Mouse (Mus musculus) liver, embryonic 13.5 days (tissue): ENCODE results near the gene Ighmbp2. TPM values are rescaled to one million over a fixed set of nuclear protein-coding genes. Genes with fewer than 3 reads are reported as not detected.

Experiments used
- ATAC-seq: fragments of 200-750 bp; cut with Nextera tagmentation; 2 replicates; pipeline ENCODE4 v1.8.0; 2017; ENCODE audit warnings: low read depth, mild to moderate bottlenecking, moderate number of reproducible peaks, moderate library complexity
- DNase-seq: peaks from one replicate; pipeline ENCODE4 v3.0.0; 2022
- H3K27ac ChIP-seq: fragments of 300-500 bp; sonication (generic); 2 replicates; pipeline ENCODE4 v1.5.1; 2015; ENCODE audit warnings: moderate library complexity, mild to moderate bottlenecking, inconsistent platforms
- H3K27me3 ChIP-seq: fragments of 300-500 bp; sonication (generic); 2 replicates; pipeline ENCODE4 v1.6.1; 2015; ENCODE audit warnings: mild to moderate bottlenecking, inconsistent platforms
- H3K36me3 ChIP-seq: fragments of 300-500 bp; sonication (generic); 2 replicates; pipeline ENCODE4 v1.6.1; 2015; ENCODE audit warnings: mild to moderate bottlenecking, inconsistent platforms
- H3K4me1 ChIP-seq: fragments of 300-500 bp; sonication (generic); replicated peaks from 2 replicates; pipeline ENCODE4 v1.6.1; 2015; ENCODE audit warnings: inconsistent platforms
- H3K4me2 ChIP-seq: fragments of 300-500 bp; sonication (generic); 2 replicates; pipeline ENCODE4 v1.6.1; 2015; ENCODE audit warnings: inconsistent platforms, mild to moderate bottlenecking, moderate library complexity
- H3K4me3 ChIP-seq: fragments of 300-500 bp; sonication (generic); replicated peaks from 2 replicates; pipeline ENCODE4 v1.5.1; 2015; ENCODE audit warnings: mild to moderate bottlenecking, inconsistent platforms
- H3K9ac ChIP-seq: fragments of 300-500 bp; sonication (generic); 2 replicates; pipeline ENCODE4 v1.6.1; 2015; ENCODE audit warnings: mild to moderate bottlenecking, inconsistent platforms
- H3K9me3 ChIP-seq: fragments of 300-500 bp; sonication (generic); replicated peaks from 2 replicates; pipeline ENCODE4 v1.6.1; 2016; ENCODE audit warnings: inconsistent platforms
- WGBS: fragments of 180-500 bp; shearing (Covaris S2); methylation state at CpG from one replicate; pipeline ENCODE4 v1.1.7; 2015; ENCODE audit not compliant: insufficient replicate concordance; 5-methylcytosine and 5-hydroxymethylcytosine counted together
- polyA plus RNA-seq: library from polyadenylated mRNA; unstranded; fragments of >200 nt; fragmentation: Nextera tagmentation; extraction: Ambion mirVana; gene quantifications from 2 replicates; pipeline ENCODE4 v1.2.1, GENCODE M21; 2015

Gene Ighmbp2
- polyA plus RNA-seq, 1 experiment from 2014 or later = 3.8 TPM

DNA sequence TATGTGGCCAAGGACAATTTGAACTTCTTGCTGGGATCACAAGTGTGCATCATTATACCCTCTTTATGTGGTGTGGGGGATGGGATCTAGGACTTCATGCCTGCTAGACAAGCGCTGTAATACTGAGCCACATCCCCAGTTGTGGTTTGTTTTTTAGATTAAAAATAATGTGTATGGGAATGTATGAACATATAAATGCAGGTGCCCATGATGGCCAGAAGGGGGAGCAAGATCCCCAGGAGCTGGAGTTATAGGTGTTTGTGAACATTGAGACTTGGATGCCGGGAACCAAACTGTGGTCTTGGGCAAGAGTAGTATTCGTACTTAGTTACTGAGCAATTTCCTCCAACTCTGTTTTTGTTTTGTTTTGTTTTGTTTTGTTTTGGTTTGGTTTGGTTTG, 38.0 kb upstream of the Ighmbp2 start:
- ATAC-seq = no peak
- Histone ChIP-seq H3K9ac (no peak overlapping the region), H3K9me3 (no peaks in the 10 kb centered on the region), H3K4me3 (no peak overlapping the region), H3K36me3 (no peaks in the 10 kb centered on the region), H3K4me2 (no peak overlapping the region), H3K27ac (no peak overlapping the region), H3K27me3 (no peaks in the 10 kb centered on the region), H3K4me1 (peaks cover 54% of the 10 kb centered on the region)
- DNase-seq = no peak
- 64% methylated on average over 3 of the region's 3 CpGs for WGBS

DNA sequence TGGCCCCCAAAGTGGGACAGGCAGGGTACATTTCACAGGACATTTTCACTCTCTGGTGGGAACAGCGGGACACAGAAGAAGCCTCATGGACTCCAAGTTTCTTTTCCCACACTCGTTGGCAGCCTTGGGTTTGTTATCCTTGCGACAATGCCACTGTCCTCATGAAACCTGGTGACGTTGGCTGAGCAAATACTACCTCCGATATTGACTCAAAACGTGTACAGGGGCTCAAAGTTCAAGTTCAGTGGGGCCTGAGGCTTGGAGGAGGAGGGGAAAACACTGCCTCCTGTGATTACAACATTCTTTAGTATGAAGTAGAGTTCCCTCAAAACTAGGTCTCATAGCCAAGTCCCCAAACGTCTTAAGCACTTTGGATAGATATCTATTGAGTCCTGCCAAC, 37.3 kb upstream of the Ighmbp2 start:
- Histone ChIP-seq H3K27me3 (no peaks in the 10 kb centered on the region), H3K9me3 (no peaks in the 10 kb centered on the region)
- no peak for ATAC-seq

DNA sequence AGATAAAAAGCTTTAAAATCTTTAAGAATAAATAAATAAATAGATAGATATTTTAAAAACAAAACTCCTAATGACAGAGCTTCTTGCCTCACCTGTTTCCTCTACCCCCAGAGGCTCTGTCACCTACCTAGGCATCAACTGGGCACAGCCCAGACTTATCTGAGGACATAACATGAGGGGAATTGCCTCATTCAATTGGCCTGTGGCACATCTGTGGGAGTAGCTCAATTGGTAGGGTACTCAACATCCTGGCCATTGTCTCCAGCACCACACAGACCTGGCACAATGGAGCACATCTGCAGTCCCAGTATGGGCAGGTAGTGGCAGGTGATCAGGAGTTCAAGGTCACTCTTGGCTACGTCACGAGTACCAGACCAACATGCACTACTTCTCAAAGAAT, 36.5 kb upstream of the Ighmbp2 start:
- DNase-seq = no peak
- H3K27me3 ChIP-seq = no peaks in the 10 kb centered on the region
- no peak overlapping the region for H3K4me3 ChIP-seq
- H3K9me3 ChIP-seq = no peaks in the 10 kb centered on the region
- WGBS = 76% methylated on average over 2 of the region's 2 CpGs
- no peaks in the 10 kb centered on the region for H3K36me3 ChIP-seq
- H3K9ac ChIP-seq = no peak overlapping the region
- no peak for ATAC-seq
- H3K4me1 ChIP-seq = peaks cover 42% of the 10 kb centered on the region
- H3K4me2 ChIP-seq = no peak overlapping the region
- H3K27ac ChIP-seq = no peak overlapping the region

More for the DNA sequence above, 37.3 kb upstream of the Ighmbp2 start:
- Histone ChIP-seq H3K4me1 (peaks cover 49% of the 10 kb centered on the region), H3K36me3 (no peaks in the 10 kb centered on the region), H3K4me2 (no peak overlapping the region), H3K9ac (no peak overlapping the region), H3K4me3 (no peak overlapping the region), H3K27ac (no peak overlapping the region)
- WGBS = 56% methylated on average over 7 of the region's 7 CpGs
- no peak for DNase-seq

DNA sequence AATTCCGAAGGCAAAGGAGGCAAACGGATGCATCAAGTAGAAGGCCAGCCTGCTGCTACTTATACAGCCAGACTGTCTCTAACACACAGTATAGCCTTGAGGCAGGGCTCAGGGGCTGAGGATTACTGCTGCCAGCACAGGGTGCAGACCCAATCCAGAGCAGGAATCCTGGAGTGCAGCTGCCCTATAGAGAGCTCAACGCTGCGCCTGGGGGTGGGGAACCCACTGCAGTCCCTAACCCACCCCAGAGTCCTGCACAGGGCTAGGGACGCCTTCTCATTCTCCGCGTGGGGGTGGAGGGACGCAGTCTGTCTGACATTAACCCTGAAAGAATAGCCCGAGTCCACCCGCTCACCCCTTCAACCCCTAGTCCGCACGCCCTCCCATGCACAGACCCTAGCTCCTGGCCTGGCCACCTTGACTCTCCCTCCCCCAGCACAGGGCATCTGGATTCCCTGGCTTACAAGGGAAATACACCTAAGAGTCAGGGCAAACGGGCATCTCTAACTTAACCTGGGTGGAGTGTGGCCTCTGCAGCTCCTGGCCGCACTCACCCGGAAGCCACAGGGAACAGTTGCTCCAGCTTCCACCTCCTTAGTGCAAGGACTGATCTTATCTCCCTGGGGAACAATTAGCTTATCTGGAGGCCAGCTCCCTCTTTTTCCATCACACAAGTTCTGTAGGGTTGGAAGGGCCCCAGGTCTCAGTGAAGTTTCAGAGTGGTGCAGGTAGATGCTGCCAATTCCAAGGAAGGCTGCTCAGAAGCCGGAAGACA, 24.5 kb upstream of the Ighmbp2 start:
- no peak overlapping the region for H3K27ac ChIP-seq
- no peaks in the 10 kb centered on the region for H3K9me3 ChIP-seq
- 0 out of 2 replicates have a peak, but pooled peaks cover 10% of the 10 kb centered on the region for H3K27me3 ChIP-seq
- no peaks in the 10 kb centered on the region for H3K36me3 ChIP-seq
- ATAC-seq (no peak), DNase-seq (no peak)
- WGBS = 54% methylated on average over 16 of the region's 16 CpGs
- no peak overlapping the region for H3K9ac ChIP-seq
- no peak overlapping the region for H3K4me3 ChIP-seq
- H3K4me1 ChIP-seq = peaks cover 3% of the 10 kb centered on the region; the same call in 1 of the 2 replicates
- no peak overlapping the region for H3K4me2 ChIP-seq

DNA sequence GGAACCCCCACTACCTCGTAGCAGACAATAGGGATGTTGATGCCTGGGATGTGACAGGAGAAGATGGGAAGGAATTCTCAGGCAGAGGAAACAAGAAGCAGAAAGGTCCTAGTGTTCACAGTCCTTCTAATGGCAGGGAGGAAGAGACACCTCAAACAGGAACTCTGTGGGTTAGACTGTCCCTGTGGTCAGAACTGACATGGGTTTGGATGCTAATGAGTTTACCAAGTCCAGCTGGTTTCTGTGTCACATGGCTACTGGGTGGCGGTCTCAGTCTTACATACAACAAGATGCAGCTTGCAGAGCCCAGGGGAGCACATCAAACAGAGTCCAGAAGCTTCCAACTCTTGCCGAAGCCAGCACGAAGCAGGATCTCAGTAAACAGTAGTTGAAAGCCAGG, 21.2 kb upstream of the Ighmbp2 start:
- Histone ChIP-seq H3K9ac (no peak overlapping the region), H3K4me2 (no peak overlapping the region), H3K9me3 (no peaks in the 10 kb centered on the region), H3K4me3 (no peak overlapping the region), H3K27me3 (0 out of 2 replicates have a peak, but pooled peaks cover 10% of the 10 kb centered on the region), H3K27ac (no peak overlapping the region), H3K4me1 (peaks cover 3% of the 10 kb centered on the region; the same call in 1 of the 2 replicates), H3K36me3 (no peaks in the 10 kb centered on the region)
- WGBS = 36% methylated on average over 4 of the region's 4 CpGs
- ATAC-seq (no peak), DNase-seq (no peak)

DNA sequence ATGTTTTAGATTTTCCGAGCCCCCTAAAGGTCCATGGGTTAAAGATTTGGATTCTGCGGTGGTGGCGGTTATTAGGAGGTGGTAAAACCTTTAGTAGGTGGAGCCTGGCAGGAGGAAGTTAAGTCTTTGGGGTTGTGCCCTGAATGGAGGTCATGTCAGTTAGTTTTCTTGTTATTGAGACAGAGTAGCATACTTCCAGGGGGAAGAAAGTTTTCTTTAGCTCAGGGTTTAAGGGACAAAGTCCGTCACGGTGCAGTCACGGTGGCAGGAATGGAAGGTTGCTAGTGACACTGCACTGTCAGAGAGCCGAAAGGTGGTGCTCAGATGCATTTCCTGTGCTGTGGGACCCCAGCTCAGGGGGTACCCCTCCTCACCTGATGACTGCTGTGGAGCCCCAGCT, 15.0 kb upstream of the Ighmbp2 start:
- peaks cover 8% of the 10 kb centered on the region for H3K4me1 ChIP-seq
- no peak overlapping the region for H3K4me3 ChIP-seq
- H3K9me3 ChIP-seq = no peaks in the 10 kb centered on the region
- no peak overlapping the region for H3K9ac ChIP-seq
- 74% methylated on average over 7 of the region's 7 CpGs for WGBS
- H3K27me3 ChIP-seq = no peaks in the 10 kb centered on the region
- H3K4me2 ChIP-seq = no peak overlapping the region
- no peak overlapping the region for H3K27ac ChIP-seq
- DNase-seq = no peak
- no peaks in the 10 kb centered on the region for H3K36me3 ChIP-seq
- ATAC-seq = no peak

DNA sequence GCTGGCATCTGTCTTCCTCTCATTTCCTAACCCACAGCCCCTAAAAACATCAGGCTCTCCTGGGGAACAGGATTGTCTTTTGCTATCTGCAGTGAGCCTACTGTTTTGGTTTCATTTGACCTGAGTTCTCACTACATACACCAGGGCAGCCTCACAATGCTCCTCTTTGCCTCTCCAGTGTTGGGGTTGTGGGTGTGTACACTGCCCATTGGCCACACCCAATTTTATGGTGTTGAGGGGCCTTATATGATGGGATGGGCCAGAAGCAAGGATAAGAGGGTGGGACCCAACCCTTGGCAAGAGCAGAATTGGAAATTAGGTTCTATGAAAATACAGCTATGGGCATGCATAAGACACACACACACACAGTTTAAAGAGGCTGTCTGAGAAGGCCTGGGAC, 14.2 kb upstream of the Ighmbp2 start:
- H3K27ac ChIP-seq = no peak overlapping the region
- no peak overlapping the region for H3K4me3 ChIP-seq
- peaks cover 8% of the 10 kb centered on the region for H3K4me1 ChIP-seq
- DNase-seq = no peak
- no peak for ATAC-seq
- no peaks in the 10 kb centered on the region for H3K27me3 ChIP-seq
- H3K9ac ChIP-seq = no peak overlapping the region
- H3K4me2 ChIP-seq = no peak overlapping the region
- H3K9me3 ChIP-seq = no peaks in the 10 kb centered on the region
- H3K36me3 ChIP-seq = no peaks in the 10 kb centered on the region

DNA sequence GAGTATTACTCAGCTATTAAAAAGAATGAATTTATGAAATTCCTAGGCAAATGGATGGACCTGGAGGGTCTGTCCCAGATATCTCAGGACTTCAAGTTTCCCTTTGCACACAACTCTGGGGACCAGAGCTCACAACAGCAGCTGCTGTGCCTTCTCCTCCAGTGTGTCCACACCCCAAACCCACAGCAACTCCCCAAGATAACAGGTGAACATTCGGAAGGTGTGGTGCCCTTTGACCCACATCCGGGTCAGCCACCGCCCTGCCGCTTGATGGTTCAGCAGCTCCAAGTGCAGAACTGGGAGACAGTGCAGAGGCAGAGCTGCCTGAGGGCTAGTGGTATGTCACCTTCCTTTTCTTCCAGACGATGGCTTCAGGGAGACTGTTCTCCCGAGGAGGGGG, 12.4 kb upstream of the Ighmbp2 start:
- ATAC-seq = no peak
- Histone ChIP-seq H3K36me3 (peaks cover 14% of the 10 kb centered on the region), H3K9ac (no peak overlapping the region), H3K4me3 (no peak overlapping the region), H3K27me3 (no peaks in the 10 kb centered on the region), H3K4me1 (peaks cover 8% of the 10 kb centered on the region), H3K27ac (no peak overlapping the region), H3K9me3 (no peaks in the 10 kb centered on the region), H3K4me2 (no peak overlapping the region)
- WGBS = 82% methylated on average over 6 of the region's 6 CpGs
- no peak for DNase-seq

DNA sequence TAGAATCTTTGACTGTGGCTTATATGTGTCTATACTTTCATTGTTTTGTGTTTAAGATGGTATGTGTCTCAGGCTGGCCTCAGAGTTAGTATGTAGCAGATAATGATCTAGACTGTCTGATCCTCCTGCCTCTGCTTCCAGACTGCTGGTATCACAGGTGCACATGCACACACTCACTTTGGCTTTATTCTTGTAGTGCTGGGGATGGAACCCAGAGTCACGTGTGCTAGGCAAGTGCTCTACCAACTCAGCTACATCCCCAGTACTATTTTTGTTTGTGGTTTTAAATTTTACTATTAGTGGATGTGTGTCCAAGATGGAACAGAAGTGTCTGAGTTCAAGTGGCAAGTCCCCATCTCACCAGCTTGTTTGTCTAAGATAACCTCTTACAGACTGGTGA, 10.2 kb upstream of the Ighmbp2 start:
- peaks cover 8% of the 10 kb centered on the region for H3K4me1 ChIP-seq
- H3K27ac ChIP-seq = no peak overlapping the region
- no peak overlapping the region for H3K9ac ChIP-seq
- peaks cover 36% of the 10 kb centered on the region for H3K36me3 ChIP-seq
- no peak overlapping the region for H3K4me2 ChIP-seq
- no peak for ATAC-seq
- H3K4me3 ChIP-seq = no peak overlapping the region
- WGBS = 63% methylated on average over 1 of the region's 1 CpGs
- H3K27me3 ChIP-seq = no peaks in the 10 kb centered on the region
- no peaks in the 10 kb centered on the region for H3K9me3 ChIP-seq
- no peak for DNase-seq

DNA sequence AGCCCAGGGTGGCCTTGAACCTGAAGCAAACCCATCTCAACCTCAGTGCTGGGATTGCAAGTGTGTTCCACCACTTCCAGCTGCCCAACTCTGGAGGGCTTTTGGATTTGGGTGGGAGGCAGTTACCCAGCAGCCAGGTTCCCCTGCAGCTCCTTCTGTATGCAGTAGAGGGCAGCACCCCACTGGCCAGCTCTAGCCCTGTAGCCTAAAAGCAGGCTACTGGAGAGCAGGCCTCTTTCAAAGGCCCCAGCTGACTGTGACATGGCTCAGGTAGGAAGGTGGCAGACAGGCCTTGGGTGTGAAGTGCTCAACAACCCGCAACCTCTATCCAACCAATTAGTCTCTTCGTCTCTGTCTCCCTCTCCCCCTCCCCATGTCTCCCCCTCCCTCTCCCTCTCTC, 9.2 kb upstream of the Ighmbp2 start:
- H3K27me3 ChIP-seq = no peaks in the 10 kb centered on the region
- H3K4me1 ChIP-seq = peaks cover 5% of the 10 kb centered on the region
- 74% methylated on average over 2 of the region's 2 CpGs for WGBS
- H3K36me3 ChIP-seq = peaks cover 45% of the 10 kb centered on the region
- H3K4me2 ChIP-seq = no peak overlapping the region
- H3K27ac ChIP-seq = no peak overlapping the region
- H3K4me3 ChIP-seq = no peak overlapping the region
- H3K9me3 ChIP-seq = no peaks in the 10 kb centered on the region
- DNase-seq (peak; percentile 18), ATAC-seq (peak; percentile 37; the same call in 1 of the 2 replicates)
- no peak overlapping the region for H3K9ac ChIP-seq

DNA sequence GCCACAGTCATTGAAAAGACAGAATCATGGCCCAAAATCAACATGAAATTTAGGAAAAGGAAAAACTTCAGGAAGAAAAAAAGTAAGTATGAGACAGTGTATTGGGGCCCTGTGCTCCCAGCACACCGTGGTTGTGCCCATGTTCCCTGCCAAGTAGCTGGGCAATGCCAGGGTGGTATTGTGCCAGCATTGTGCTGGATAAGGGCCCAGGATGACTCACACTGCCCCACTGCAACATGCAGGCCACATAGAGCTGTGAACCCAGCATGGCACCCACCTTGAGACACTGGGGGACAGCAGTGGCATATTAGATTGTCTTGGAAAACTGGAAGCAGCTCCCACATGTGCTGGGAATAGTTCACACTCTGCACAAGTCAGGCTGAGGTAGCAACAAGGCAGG, 6.2 kb upstream of the Ighmbp2 start:
- Histone ChIP-seq H3K27me3 (no peaks in the 10 kb centered on the region), H3K4me2 (no peak overlapping the region), H3K27ac (no peak overlapping the region), H3K4me3 (no peak overlapping the region), H3K4me1 (peaks cover 4% of the 10 kb centered on the region; the same call in 1 of the 2 replicates), H3K9ac (no peak overlapping the region), H3K9me3 (no peaks in the 10 kb centered on the region), H3K36me3 (peaks cover 67% of the 10 kb centered on the region)
- WGBS = 78% methylated on average over 1 of the region's 1 CpGs
- no peak for ATAC-seq
- no peak for DNase-seq

DNA sequence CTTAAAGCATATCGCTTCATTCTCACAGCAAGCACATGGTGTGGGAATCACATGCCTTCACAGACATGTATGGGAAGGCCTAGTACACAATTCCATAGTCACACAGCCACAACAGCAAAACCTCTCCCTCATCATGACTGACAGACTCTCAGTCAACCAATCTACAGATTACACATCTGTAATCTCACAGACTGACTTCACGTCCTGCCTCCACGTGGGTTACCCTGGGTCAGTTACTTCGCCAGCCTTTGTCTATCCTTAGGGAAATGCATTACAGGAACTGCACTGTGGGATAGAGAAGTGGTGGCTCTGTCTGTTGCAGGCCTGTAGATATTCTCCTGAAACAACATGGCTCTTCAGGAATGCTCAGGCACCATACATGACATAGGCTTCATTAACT, 931 bp downstream of the Ighmbp2 start:
- no peaks in the 10 kb centered on the region for H3K9me3 ChIP-seq
- peak overlapping the region; percentile 84 for H3K4me2 ChIP-seq
- peaks cover 56% of the 10 kb centered on the region for H3K36me3 ChIP-seq
- peaks cover 27% of the 10 kb centered on the region for H3K4me1 ChIP-seq
- ATAC-seq (no peak), DNase-seq (no peak)
- H3K27me3 ChIP-seq = no peaks in the 10 kb centered on the region
- 34% methylated on average over 4 of the region's 4 CpGs for WGBS
- peak overlapping the region; percentile 78 for H3K4me3 ChIP-seq
- H3K27ac ChIP-seq = no peak overlapping the region
- H3K9ac ChIP-seq = peak overlapping the region; percentile 82
